Mouse (Mus musculus) midbrain, postnatal 0 days (tissue): ENCODE measurements at regions not wholly inside any gene's neighbourhood (a gene's known extent, or its start where the extent isn't known, plus 50 kb on each side); places are given as distances from the start of the nearest gene placed in this dataset.
A peak's percentile ranks its signal among the peaks of the same experiment; 100 is the strongest.

Experiments used
- ATAC-seq: fragments of 200-750 bp; cut with Nextera tagmentation; 2 replicates; pipeline ENCODE4 v1.8.0; 2017; ENCODE audit warnings: moderate number of reproducible peaks, mild to moderate bottlenecking, moderate TSS enrichment, moderate library complexity; ENCODE audit not compliant: low FRiP score
- DNase-seq: peaks from one replicate; pipeline ENCODE4 v3.0.0-alpha.2; 2015; ENCODE audit warnings: low spot score
- H3K27ac ChIP-seq: fragments of 300-500 bp; sonication (generic); 2 replicates; pipeline ENCODE4 v1.5.1; 2014; ENCODE audit warnings: low read depth, mild to moderate bottlenecking, low read length, mixed read lengths
- H3K27me3 ChIP-seq: fragments of 300-500 bp; sonication (generic); 2 replicates; pipeline ENCODE4 v1.6.1; 2014; ENCODE audit warnings: low read length, control low read depth, mixed read lengths; ENCODE audit not compliant: insufficient read depth
- H3K36me3 ChIP-seq: fragments of 300-500 bp; sonication (generic); 2 replicates; pipeline ENCODE4 v1.6.1; 2014; ENCODE audit warnings: low read length, control low read depth, mixed read lengths; ENCODE audit not compliant: insufficient read depth
- H3K4me1 ChIP-seq: fragments of 300-500 bp; sonication (generic); 2 replicates; pipeline ENCODE4 v1.6.1; 2014; ENCODE audit warnings: mild to moderate bottlenecking, control low read depth, antibody characterized with exemption, low read length, mixed read lengths; ENCODE audit not compliant: insufficient read depth
- H3K4me2 ChIP-seq: fragments of 300-500 bp; sonication (generic); 2 replicates; pipeline ENCODE4 v1.6.1; 2014; ENCODE audit warnings: low read depth, mild to moderate bottlenecking, low read length, mixed read lengths; ENCODE audit not compliant: poor library complexity, severe bottlenecking
- H3K4me3 ChIP-seq: fragments of 300-500 bp; sonication (generic); 2 replicates; pipeline ENCODE4 v1.5.1; 2014; ENCODE audit warnings: low read depth, mild to moderate bottlenecking, low read length, moderate library complexity
- H3K9ac ChIP-seq: fragments of 300-500 bp; sonication (generic); replicated peaks from 2 replicates; pipeline ENCODE4 v1.6.1; 2014; ENCODE audit warnings: mild to moderate bottlenecking, low read length, moderate library complexity, mixed read lengths; ENCODE audit not compliant: poor library complexity, severe bottlenecking
- H3K9me3 ChIP-seq: fragments of 300-500 bp; sonication (generic); 2 replicates; pipeline ENCODE4 v1.6.1; 2016; ENCODE audit warnings: low read length, control low read depth
- CTCF ChIP-seq: IDR thresholded peaks from 2 replicates; pipeline ENCODE4 v1.5.1; 2016; ENCODE audit warnings: antibody characterized with exemption, mild to moderate bottlenecking
- WGBS: fragments of 180-500 bp; shearing (Covaris S2); extraction: QIAGEN DNeasy Blood & Tissue Kit; methylation state at CpG from one replicate; pipeline ENCODE4 v1.1.7; 2014; 5-methylcytosine and 5-hydroxymethylcytosine counted together

DNA sequence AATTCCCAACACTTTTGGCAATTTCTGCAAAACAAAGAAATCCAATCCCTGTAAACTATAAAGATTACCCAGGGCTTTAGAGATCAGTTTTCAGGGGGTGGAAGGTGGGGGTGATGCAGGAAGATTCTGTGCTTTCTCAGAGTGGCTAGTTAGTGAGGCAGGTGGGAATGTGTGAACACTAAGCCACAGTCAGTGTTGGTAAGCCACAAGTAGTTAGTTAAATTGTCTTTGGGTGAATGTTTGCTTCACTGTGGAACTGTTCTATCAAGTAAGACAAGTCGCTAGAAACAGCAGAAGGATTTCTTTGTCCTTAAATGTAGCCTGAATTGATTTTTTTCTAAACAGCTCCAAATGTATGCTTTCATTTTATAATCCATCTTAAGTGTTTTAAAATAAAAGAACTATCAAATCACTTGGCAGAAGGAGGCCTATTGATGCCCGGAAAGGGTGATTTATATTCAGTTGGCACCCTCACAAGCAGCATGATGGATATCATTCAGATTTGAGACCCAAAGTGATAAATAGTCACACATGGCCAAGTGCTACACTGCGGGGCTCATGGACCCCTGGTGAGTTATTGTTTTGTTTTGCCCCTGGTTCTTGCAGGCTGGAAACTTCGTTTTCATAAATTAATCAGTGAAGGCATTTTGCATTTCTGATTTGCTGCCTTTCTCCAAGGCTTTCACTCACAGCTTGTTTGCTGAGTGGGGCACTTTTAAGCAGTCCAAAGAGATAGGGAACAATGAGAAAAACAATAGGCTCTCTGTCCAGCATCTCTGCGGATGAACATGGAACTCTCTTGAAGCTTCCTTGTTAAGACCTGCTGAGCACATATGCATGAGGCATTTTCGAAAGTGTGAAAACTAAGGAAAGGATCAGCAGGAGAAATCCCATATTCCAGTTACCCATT is 325.4 kb downstream of the 4933405O20Rik start:
- Histone ChIP-seq H3K9me3 (no peaks in the 10 kb centered on the region), H3K4me3 (no peak overlapping the region), H3K9ac (no peak overlapping the region), H3K36me3 (no peaks in the 10 kb centered on the region), H3K4me2 (no peak overlapping the region), H3K27me3 (no peaks in the 10 kb centered on the region), H3K4me1 (no peaks in the 10 kb centered on the region), H3K27ac (no peak overlapping the region)
- WGBS, result 19% methylated on average over 6 of the region's 6 CpGs
- ATAC-seq, result no peak
- no peak for TF ChIP-seq CTCF
- DNase-seq, result peak; percentile 2

DNA sequence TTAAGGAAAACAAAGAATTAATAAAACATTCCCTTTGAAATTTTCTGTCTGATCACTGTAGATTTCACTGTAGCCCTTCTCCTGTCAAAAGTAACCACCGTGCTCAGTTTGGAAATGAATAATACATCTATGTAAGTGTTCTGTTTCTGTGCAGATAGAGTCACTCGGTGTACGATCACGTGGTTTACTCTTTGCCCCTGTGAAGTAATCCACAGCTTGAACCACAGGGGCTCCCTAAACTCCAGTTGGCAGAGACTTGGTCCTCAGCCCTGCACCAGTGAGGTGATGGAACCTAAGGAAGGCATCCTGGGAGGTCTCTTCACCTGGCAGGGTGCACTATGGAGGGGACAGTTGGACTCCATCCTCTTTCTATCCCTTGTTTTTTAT is 326.0 kb downstream of the 4933405O20Rik start:
- no peaks in the 10 kb centered on the region for H3K4me1 ChIP-seq

More for the DNA sequence above, 326.0 kb downstream of the 4933405O20Rik start:
- Histone ChIP-seq H3K9me3 (no peaks in the 10 kb centered on the region), H3K4me3 (no peak overlapping the region), H3K9ac (no peak overlapping the region), H3K27me3 (no peaks in the 10 kb centered on the region), H3K36me3 (no peaks in the 10 kb centered on the region), H3K27ac (no peak overlapping the region), H3K4me2 (no peak overlapping the region)
- ATAC-seq (no peak), DNase-seq (no peak)
- TF ChIP-seq CTCF, result no peak
- 42% methylated on average over 4 of the region's 4 CpGs for WGBS
